Mouse (Mus musculus) kidney, postnatal 4 days (tissue): ENCODE results near the gene Fbln5.

Experiments used
- DNase-seq, 2 experiments: peaks; one replicate each; pipeline ENCODE4 v3.0.0; 2021; ENCODE audit warnings: mixed read lengths in 2 of 2

Gene Fbln5

GRCm38 (mm10) chr12:101807400-101807799, 11.5 kb downstream of the Fbln5 start:
- peak; percentile 45 to 61 for DNase-seq

- DNase-seq, result no peak
Observed at GRCm38 (mm10) chr12:101802445-101802844, 16.4 kb downstream of the Fbln5 start.

GRCm38 (mm10) chr12:101801744-101802143, 17.1 kb downstream of the Fbln5 start:
- peak; percentile 20 to 41 for DNase-seq

- no peak for DNase-seq
Observed at GRCm38 (mm10) chr12:101801051-101801450, 17.8 kb downstream of the Fbln5 start.

GRCm38 (mm10) chr12:101798189-101798922, 20.5 kb downstream of the Fbln5 start:
- DNase-seq, result peak; percentile 49 to 61

- peak; percentile 55 to 69 for DNase-seq
Observed at GRCm38 (mm10) chr12:101794458-101794857, 24.4 kb downstream of the Fbln5 start.

- DNase-seq, result peak; percentile 73 to 82
Observed at GRCm38 (mm10) chr12:101793221-101793621, 25.6 kb downstream of the Fbln5 start.

- DNase-seq, result no peak
Observed at GRCm38 (mm10) chr12:101792684-101793083, 26.2 kb downstream of the Fbln5 start.

GRCm38 (mm10) chr12:101789767-101790166, 29.1 kb downstream of the Fbln5 start:
- no peak for DNase-seq

- DNase-seq, result no peak
Observed at GRCm38 (mm10) chr12:101789250-101789649, 29.6 kb downstream of the Fbln5 start.

GRCm38 (mm10) chr12:101782787-101783186, 36.1 kb downstream of the Fbln5 start:
- no peak for DNase-seq

GRCm38 (mm10) chr12:101780915-101781314, 37.9 kb downstream of the Fbln5 start:
- DNase-seq, result no peak

GRCm38 (mm10) chr12:101777613-101778325, 41.1 kb downstream of the Fbln5 start:
- no peak for DNase-seq

- no peak for DNase-seq
Observed at GRCm38 (mm10) chr12:101776383-101776782, 42.5 kb downstream of the Fbln5 start.

GRCm38 (mm10) chr12:101774116-101774515, 44.7 kb downstream of the Fbln5 start:
- DNase-seq, result no peak

- DNase-seq, result peak; percentile 31 to 40
Observed at GRCm38 (mm10) chr12:101772962-101773361, 45.9 kb downstream of the Fbln5 start.

- DNase-seq, result no peak
Observed at GRCm38 (mm10) chr12:101770283-101771015, 48.4 kb downstream of the Fbln5 start.

- DNase-seq, result peak; percentile 16 to 21
Observed at GRCm38 (mm10) chr12:101767306-101768053, 51.4 kb downstream of the Fbln5 start.

GRCm38 (mm10) chr12:101766228-101766852, 52.5 kb downstream of the Fbln5 start:
- DNase-seq, result no peak

GRCm38 (mm10) chr12:101764870-101765269, 54.0 kb downstream of the Fbln5 start:
- no peak for DNase-seq

- DNase-seq, result no peak
Observed at GRCm38 (mm10) chr12:101763065-101763464, 55.8 kb downstream of the Fbln5 start.

GRCm38 (mm10) chr12:101762054-101762453, 56.8 kb downstream of the Fbln5 start:
- DNase-seq, result peak in 1 of 2 experiments; percentile 25
